Mouse (Mus musculus): ENCODE results near the gene Fscn1. TPM values are rescaled to one million over a fixed set of nuclear protein-coding genes. Genes with fewer than 3 reads are reported as not detected.

Gene Fscn1
- polyA plus RNA-seq (2012; rRNA removed) = 33.7 and 59.8 TPM in 2 replicates

- 16% methylated on average over 44 of the region's 44 CpGs for WGBS
- peaks cover 21% of the 10 kb centered on the region for H3K27me3 ChIP-seq (ENCODE audit: control insufficient read depth, insufficient read depth, low read length)
Measured at GRCm38 (mm10) chr5:142959576-142960556, at the start of gene Fscn1. TSS of gene Fscn1 (plus strand) at chr5:142960343.

GRCm38 (mm10) chr5:142911629-142912028 lies 48.5 kb upstream of the Fscn1 start:
- WGBS = 64% methylated on average over 2 of the region's 2 CpGs
- no peaks in the 10 kb centered on the region for H3K36me3 ChIP-seq (ENCODE audit: control insufficient read depth, insufficient read depth, low read length)
- H3K4me1 ChIP-seq (ENCODE audit: control insufficient read depth, insufficient read depth, insufficient read length) = peaks cover 39% of the 10 kb centered on the region
- DNase-seq (ENCODE audit: low read depth in 1 of 2, low spot score in 2 of 2) = no peak
- H3K27ac ChIP-seq (ENCODE audit: insufficient read depth, low read length) = peak overlapping the region; percentile 30
- no peaks in the 10 kb centered on the region for H3K27me3 ChIP-seq (ENCODE audit: control insufficient read depth, insufficient read depth, low read length)
- H3K4me3 ChIP-seq (ENCODE audit: extremely low read depth, insufficient read depth, insufficient read length) = no peak overlapping the region
- TF ChIP-seq POLR2A (IDR thresholded peaks at IDR 0.05; ENCODE audit: low read depth, low read length) (no peak), CTCF (IDR thresholded peaks at IDR 0.05; ENCODE audit: extremely low read depth, insufficient read depth, insufficient read length, insufficient replicate concordance) (no peak)

More at GRCm38 (mm10) chr5:142959576-142960556, at the start of gene Fscn1:
- peak within 1 kb of the TSS; percentile 56 for H3K4me3 ChIP-seq (ENCODE audit: extremely low read depth, insufficient read depth, insufficient read length)
- H3K4me1 ChIP-seq (ENCODE audit: control insufficient read depth, insufficient read depth, insufficient read length) = peaks cover 9% of the 10 kb centered on the region; the same call in 1 of the 2 replicates
- no peaks in the 10 kb centered on the region for H3K36me3 ChIP-seq (ENCODE audit: control insufficient read depth, insufficient read depth, low read length)
- no peak within 1 kb of the TSS for H3K27ac ChIP-seq (ENCODE audit: insufficient read depth, low read length)
- TF ChIP-seq CTCF (IDR thresholded peaks at IDR 0.05; ENCODE audit: extremely low read depth, insufficient read depth, insufficient read length, insufficient replicate concordance) = no peak
- no peak for TF ChIP-seq POLR2A (IDR thresholded peaks at IDR 0.05; ENCODE audit: low read depth, low read length)
- peak in 1 of 2 experiments; percentile 44 for DNase-seq (ENCODE audit: low read depth in 1 of 2, low spot score in 2 of 2)

- WGBS = 93% methylated on average over 3 of the region's 3 CpGs
- TF ChIP-seq POLR2A (IDR thresholded peaks at IDR 0.05; ENCODE audit: low read depth, low read length) (no peak), CTCF (IDR thresholded peaks at IDR 0.05; ENCODE audit: extremely low read depth, insufficient read depth, insufficient read length, insufficient replicate concordance) (no peak)
- peak overlapping the region; percentile 27; the same call in 1 of the 2 replicates for H3K27ac ChIP-seq (ENCODE audit: insufficient read depth, low read length)
- DNase-seq (ENCODE audit: low read depth in 1 of 2, low spot score in 2 of 2) = no peak
- no peaks in the 10 kb centered on the region for H3K36me3 ChIP-seq (ENCODE audit: control insufficient read depth, insufficient read depth, low read length)
- H3K4me1 ChIP-seq (ENCODE audit: control insufficient read depth, insufficient read depth, insufficient read length) = peaks cover 39% of the 10 kb centered on the region
- H3K4me3 ChIP-seq (ENCODE audit: extremely low read depth, insufficient read depth, insufficient read length) = no peak overlapping the region
- H3K27me3 ChIP-seq (ENCODE audit: control insufficient read depth, insufficient read depth, low read length) = no peaks in the 10 kb centered on the region
Measured at GRCm38 (mm10) chr5:142912320-142912719, 47.8 kb upstream of the Fscn1 start.

GRCm38 (mm10) chr5:142912739-142913138 lies 47.4 kb upstream of the Fscn1 start:
- WGBS = 56% methylated on average over 4 of the region's 4 CpGs
- H3K27me3 ChIP-seq (ENCODE audit: control insufficient read depth, insufficient read depth, low read length) = no peaks in the 10 kb centered on the region
- H3K36me3 ChIP-seq (ENCODE audit: control insufficient read depth, insufficient read depth, low read length) = no peaks in the 10 kb centered on the region
- no peak overlapping the region for H3K4me3 ChIP-seq (ENCODE audit: extremely low read depth, insufficient read depth, insufficient read length)
- H3K4me1 ChIP-seq (ENCODE audit: control insufficient read depth, insufficient read depth, insufficient read length) = peaks cover 39% of the 10 kb centered on the region
- DNase-seq (ENCODE audit: low read depth in 1 of 2, low spot score in 2 of 2) = no peak
- H3K27ac ChIP-seq (ENCODE audit: insufficient read depth, low read length) = no peak overlapping the region
- TF ChIP-seq POLR2A (IDR thresholded peaks at IDR 0.05; ENCODE audit: low read depth, low read length) (no peak), CTCF (IDR thresholded peaks at IDR 0.05; ENCODE audit: extremely low read depth, insufficient read depth, insufficient read length, insufficient replicate concordance) (no peak)

GRCm38 (mm10) chr5:142915231-142915630 lies 44.9 kb upstream of the Fscn1 start:
- Histone ChIP-seq H3K27me3 (ENCODE audit: control insufficient read depth, insufficient read depth, low read length) (no peaks in the 10 kb centered on the region), H3K4me3 (ENCODE audit: extremely low read depth, insufficient read depth, insufficient read length) (no peak overlapping the region), H3K36me3 (ENCODE audit: control insufficient read depth, insufficient read depth, low read length) (no peaks in the 10 kb centered on the region), H3K27ac (ENCODE audit: insufficient read depth, low read length) (no peak overlapping the region), H3K4me1 (ENCODE audit: control insufficient read depth, insufficient read depth, insufficient read length) (peaks cover 30% of the 10 kb centered on the region)
- TF ChIP-seq POLR2A (IDR thresholded peaks at IDR 0.05; ENCODE audit: low read depth, low read length) = no peak
- no peak for TF ChIP-seq CTCF (IDR thresholded peaks at IDR 0.05; ENCODE audit: extremely low read depth, insufficient read depth, insufficient read length, insufficient replicate concordance)
- 89% methylated on average over 11 of the region's 11 CpGs for WGBS
- DNase-seq (ENCODE audit: low read depth in 1 of 2, low spot score in 2 of 2) = no peak

- Histone ChIP-seq H3K4me3 (ENCODE audit: extremely low read depth, insufficient read depth, insufficient read length) (no peak overlapping the region), H3K27ac (ENCODE audit: insufficient read depth, low read length) (no peak overlapping the region), H3K4me1 (ENCODE audit: control insufficient read depth, insufficient read depth, insufficient read length) (peaks cover 28% of the 10 kb centered on the region), H3K27me3 (ENCODE audit: control insufficient read depth, insufficient read depth, low read length) (no peaks in the 10 kb centered on the region), H3K36me3 (ENCODE audit: control insufficient read depth, insufficient read depth, low read length) (no peaks in the 10 kb centered on the region)
- WGBS = 71% methylated on average over 7 of the region's 7 CpGs
- no peak for DNase-seq (ENCODE audit: low read depth in 1 of 2, low spot score in 2 of 2)
- TF ChIP-seq POLR2A (IDR thresholded peaks at IDR 0.05; ENCODE audit: low read depth, low read length) (no peak), CTCF (IDR thresholded peaks at IDR 0.05; ENCODE audit: extremely low read depth, insufficient read depth, insufficient read length, insufficient replicate concordance) (no peak)
Measured at GRCm38 (mm10) chr5:142916593-142916992, 43.5 kb upstream of the Fscn1 start.

All from spleen, adult 2 months (tissue).